Comparison of ENCODE assay signal across 8 mouse cellular contexts in genomic region chr14:55089199-55089947, GRCm38 (mm10). TPM values are rescaled to one million over a fixed set of nuclear protein-coding genes. Genes with fewer than 3 reads are reported as not detected.
DNase-seq lines count a peak whose midpoint lies in the region; ATAC-seq lines count a peak whose summit lies in the region.

No protein-coding gene starts in this region.

- DNase-seq in heart, postnatal 4 days: no peak
- DNase-seq in neural tube, embryonic 11.5 days (ENCODE audit: low spot score): peak; percentile 49
- no peak for DNase-seq in neural tube, embryonic 10.5 days (ENCODE audit: extremely low spot score, low spot score)
- DNase-seq in hindbrain, embryonic 10.5 days (ENCODE audit: low spot score): no peak
- DNase-seq in right cerebral cortex, postnatal 10 days (ENCODE audit: low spot score in 2 of 2): peak; percentile 67 to 83
- DNase-seq in adrenal gland, postnatal 25 days: no peak
- DNase-seq in layer of hippocampus, adult 9-10 months (ENCODE audit: low spot score): no peak

- peaks cover 52% of the 10 kb centered on the region for H3K4me1 ChIP-seq in heart, embryonic 13.5 days
- peaks cover 31% of the 10 kb centered on the region for H3K4me1 ChIP-seq in neural tube, embryonic 11.5 days (ENCODE audit: control insufficient read depth, insufficient read depth, low read length)
- peaks cover 71% of the 10 kb centered on the region for H3K4me1 ChIP-seq in hindbrain, embryonic 10.5 days (replicated peaks)

- no peaks in the 10 kb centered on the region for H3K9me3 ChIP-seq in heart, embryonic 13.5 days
- no peaks in the 10 kb centered on the region for H3K9me3 ChIP-seq in neural tube, embryonic 11.5 days (ENCODE audit: control insufficient read depth, low read length)
- no peaks in the 10 kb centered on the region for H3K9me3 ChIP-seq in hindbrain, embryonic 10.5 days

- H3K4me3 ChIP-seq in heart, embryonic 13.5 days: no peak overlapping the region
- peak overlapping the region; percentile 57 for H3K4me3 ChIP-seq in neural tube, embryonic 11.5 days (ENCODE audit: low read depth, low read length)
- H3K4me3 ChIP-seq in hindbrain, embryonic 10.5 days: no peak overlapping the region

- no peak for ATAC-seq in heart, embryonic 13.5 days (ENCODE audit: extremely low read depth, insufficient number of reproducible peaks, low FRiP score, low TSS enrichment)
- ATAC-seq in neural tube, embryonic 11.5 days (ENCODE audit: insufficient read depth, low FRiP score, low TSS enrichment): no peak

- peak overlapping the region; percentile 45; the same call in 1 of the 2 replicates for H3K9ac ChIP-seq in heart, embryonic 13.5 days
- H3K9ac ChIP-seq in neural tube, embryonic 11.5 days (ENCODE audit: low read length): peak overlapping the region; percentile 18; the same call in 1 of the 2 replicates

- 47% methylated on average over 13 of the region's 13 CpGs for WGBS in heart, embryonic 13.5 days
- WGBS in neural tube, embryonic 11.5 days: 39% methylated on average over 13 of the region's 13 CpGs
- WGBS in hindbrain, embryonic 10.5 days: 65% methylated on average over 13 of the region's 13 CpGs

- no peaks in the 10 kb centered on the region for H3K36me3 ChIP-seq in heart, embryonic 13.5 days
- no peaks in the 10 kb centered on the region for H3K36me3 ChIP-seq in neural tube, embryonic 11.5 days (ENCODE audit: control insufficient read depth, insufficient read depth, low read length)
- no peaks in the 10 kb centered on the region for H3K36me3 ChIP-seq in hindbrain, embryonic 10.5 days

- H3K27ac ChIP-seq in heart, embryonic 13.5 days (replicated peaks): peak overlapping the region; percentile 60
- H3K27ac ChIP-seq in neural tube, embryonic 11.5 days (ENCODE audit: low read depth, low read length): no peak overlapping the region
- H3K27ac ChIP-seq in hindbrain, embryonic 10.5 days: peak overlapping the region; percentile 12; the same call in 1 of the 2 replicates

- peak overlapping the region; percentile 23 for H3K4me2 ChIP-seq in heart, embryonic 13.5 days
- H3K4me2 ChIP-seq in neural tube, embryonic 11.5 days (ENCODE audit: low read depth): peak overlapping the region; percentile 77

- H3K27me3 ChIP-seq in heart, embryonic 13.5 days (replicated peaks): 0 out of 2 replicates have a peak, but pooled peaks cover 4% of the 10 kb centered on the region
- H3K27me3 ChIP-seq in neural tube, embryonic 11.5 days (ENCODE audit: control insufficient read depth, insufficient read depth, low read length): no peaks in the 10 kb centered on the region
- H3K27me3 ChIP-seq in hindbrain, embryonic 10.5 days (ENCODE audit: insufficient read depth, poor library complexity, severe bottlenecking): 0 out of 2 replicates have a peak, but pooled peaks cover 6% of the 10 kb centered on the region

RNA-seq across cellular contexts. Expression of gene Zfhx2, which starts 2.8 kb away (rescaled TPM):
- polyA plus RNA-seq in heart, embryonic 13.5 days (2015; fragmentation: Nextera tagmentation; extraction: Ambion mirVana): 3.0 and 3.2 TPM in 2 replicates
- total RNA-seq in heart, postnatal 4 days (2021): 1 to 10 TPM; 2.9 to 3.8 TPM
- 16.6 and 17.6 TPM in 2 replicates for polyA plus RNA-seq in neural tube, embryonic 11.5 days (2014; fragmentation: Nextera tagmentation; extraction: Ambion mirVana)
- 8.8 and 17.7 TPM in 2 replicates for polyA plus RNA-seq in hindbrain, embryonic 10.5 days (2016; fragmentation: Nextera tagmentation; extraction: Ambion mirVana)
- 9.1 and 9.9 TPM in 2 replicates for total RNA-seq in adrenal gland, postnatal 25 days (2021)

RNA-seq across cellular contexts. Expression of gene Thtpa, which starts 5.2 kb away (rescaled TPM):
- 13.8 and 15.9 TPM in 2 replicates for polyA plus RNA-seq in heart, embryonic 13.5 days (2015; fragmentation: Nextera tagmentation; extraction: Ambion mirVana)
- total RNA-seq in heart, postnatal 4 days (2021): 10 to 100 TPM; 12.2 to 13.2 TPM
- 22.4 and 23.7 TPM in 2 replicates for polyA plus RNA-seq in neural tube, embryonic 11.5 days (2014; fragmentation: Nextera tagmentation; extraction: Ambion mirVana)
- 24.4 and 26.1 TPM in 2 replicates for polyA plus RNA-seq in hindbrain, embryonic 10.5 days (2016; fragmentation: Nextera tagmentation; extraction: Ambion mirVana)
- total RNA-seq in adrenal gland, postnatal 25 days (2021): 16.2 and 21.6 TPM in 2 replicates

RNA-seq across cellular contexts. Expression of gene Ap1g2, which starts 17.0 kb away (rescaled TPM):
- polyA plus RNA-seq in heart, embryonic 13.5 days (2015; fragmentation: Nextera tagmentation; extraction: Ambion mirVana): 7.4 and 7.9 TPM in 2 replicates
- total RNA-seq in heart, postnatal 4 days (2021): 1 to 10 TPM; 3.3 to 5.6 TPM
- polyA plus RNA-seq in neural tube, embryonic 11.5 days (2014; fragmentation: Nextera tagmentation; extraction: Ambion mirVana): 6.8 and 7.3 TPM in 2 replicates
- polyA plus RNA-seq in hindbrain, embryonic 10.5 days (2016; fragmentation: Nextera tagmentation; extraction: Ambion mirVana): 14.5 and 16.3 TPM in 2 replicates
- total RNA-seq in adrenal gland, postnatal 25 days (2021): 27.4 and 32.8 TPM in 2 replicates

RNA-seq across cellular contexts. Expression of gene Jph4, which starts 27.4 kb away (rescaled TPM):
- 0.31 and 0.32 TPM in 2 replicates for polyA plus RNA-seq in heart, embryonic 13.5 days (2015; fragmentation: Nextera tagmentation; extraction: Ambion mirVana)
- under 1 TPM; 0.10 to 0.16 TPM for total RNA-seq in heart, postnatal 4 days (2021)
- polyA plus RNA-seq in neural tube, embryonic 11.5 days (2014; fragmentation: Nextera tagmentation; extraction: Ambion mirVana): 3.8 and 4.4 TPM in 2 replicates
- 0.75 and 1.7 TPM in 2 replicates for polyA plus RNA-seq in hindbrain, embryonic 10.5 days (2016; fragmentation: Nextera tagmentation; extraction: Ambion mirVana)
- 3.8 and 6.6 TPM in 2 replicates for total RNA-seq in adrenal gland, postnatal 25 days (2021)

Comparison
In these comparisons a context has a peak if more than half of its experiments do, and no peak if none do; other contexts are left out.
1. DNase-seq: peak in neural tube, embryonic 11.5 days (single experiment) and right cerebral cortex, postnatal 10 days (2 of 2); none in heart, postnatal 4 days (single experiment), neural tube, embryonic 10.5 days (single experiment), hindbrain, embryonic 10.5 days (single experiment), adrenal gland, postnatal 25 days (single experiment) and layer of hippocampus, adult 9-10 months (single experiment).